Mouse (Mus musculus) C2C12 (cell line): Measurements from ENCODE around the gene Snx8. TPM values are rescaled to one million over a fixed set of nuclear protein-coding genes. Genes with fewer than 3 reads are reported as not detected.

Source experiments
- H3K27me3 ChIP-seq: one replicate; pipeline ENCODE4 v1.6.1; 2011; ENCODE audit not compliant: control insufficient read depth, insufficient read depth, insufficient read length
- H3K36me3 ChIP-seq: one replicate; pipeline ENCODE4 v1.6.1; 2011; ENCODE audit not compliant: control insufficient read depth, insufficient read depth
- H3K4me3 ChIP-seq: one replicate; pipeline ENCODE4 v1.5.1; 2011; ENCODE audit warnings: mild to moderate bottlenecking, control low read depth; ENCODE audit not compliant: poor library complexity, insufficient read depth, severe bottlenecking
- H3K79me2 ChIP-seq: one replicate; pipeline ENCODE4 v1.6.1; 2011; ENCODE audit not compliant: control insufficient read depth, insufficient read depth
- H3K79me3 ChIP-seq: one replicate; pipeline ENCODE4 v1.6.1; 2011; ENCODE audit warnings: low read depth, control low read depth
- H3ac ChIP-seq: one replicate; pipeline ENCODE3; 2011; ENCODE audit warnings: low read depth; ENCODE audit not compliant: control insufficient read depth, insufficient read length
- CEBPB ChIP-seq: IDR thresholded peaks from one replicate; pipeline ENCODE4 v1.6.1; 2011; ENCODE audit warnings: low read depth, mild to moderate bottlenecking, control low read depth, moderate library complexity
- CTCF ChIP-seq: IDR thresholded peaks from one replicate; pipeline ENCODE4 v1.5.1; 2011; ENCODE audit not compliant: control insufficient read depth, insufficient read depth, insufficient read length
- FOSL1 ChIP-seq: IDR thresholded peaks from one replicate; pipeline ENCODE4 v1.8.0; 2011; ENCODE audit warnings: mild to moderate bottlenecking, low read length; ENCODE audit not compliant: poor library complexity, insufficient read depth, severe bottlenecking
- MAX ChIP-seq: IDR thresholded peaks from one replicate; pipeline ENCODE4 v1.6.1; 2011; ENCODE audit warnings: mild to moderate bottlenecking, control low read depth
- MYOD1 ChIP-seq: IDR thresholded peaks from one replicate; pipeline ENCODE4 v1.6.1; 2011; ENCODE audit warnings: low read depth; ENCODE audit not compliant: control insufficient read depth, insufficient read length
- MYOG ChIP-seq: IDR thresholded peaks from one replicate; pipeline ENCODE4 v1.6.1; 2011; ENCODE audit not compliant: control insufficient read depth, insufficient read length; ENCODE audit errors: extremely low read depth
- USF1 ChIP-seq: IDR thresholded peaks from one replicate; pipeline ENCODE4 v1.6.1; 2011; ENCODE audit warnings: low read depth, mild to moderate bottlenecking, control low read depth, moderate library complexity
- polyA plus RNA-seq: library from polyadenylated mRNA; unstranded; fragments of >200 nt; fragmentation: generic; extraction: Trizol; gene quantifications from one replicate; pipeline ENCODE4 v1.2.1, GENCODE M21; 2012; ENCODE audit warnings: missing spikeins

Gene Snx8
- polyA plus RNA-seq, 1 experiment: 37.1 TPM

GRCm38 (mm10) chr5:140405126-140405525, 16.1 kb upstream of the Snx8 start:
- no peaks in the 10 kb centered on the region for H3K79me3 ChIP-seq
- peaks cover 9% of the 10 kb centered on the region for H3K27me3 ChIP-seq
- H3K4me3 ChIP-seq: no peak overlapping the region
- no peaks in the 10 kb centered on the region for H3K79me2 ChIP-seq
- TF ChIP-seq MYOG: no peak
- TF ChIP-seq FOSL1: no peak
- no peak for TF ChIP-seq CTCF
- TF ChIP-seq CEBPB: no peak
- no peak for TF ChIP-seq MYOD1
- TF ChIP-seq USF1: no peak
- TF ChIP-seq MAX: no peak
- no peaks in the 10 kb centered on the region for H3K36me3 ChIP-seq
- H3ac ChIP-seq: no peak overlapping the region

DNA sequence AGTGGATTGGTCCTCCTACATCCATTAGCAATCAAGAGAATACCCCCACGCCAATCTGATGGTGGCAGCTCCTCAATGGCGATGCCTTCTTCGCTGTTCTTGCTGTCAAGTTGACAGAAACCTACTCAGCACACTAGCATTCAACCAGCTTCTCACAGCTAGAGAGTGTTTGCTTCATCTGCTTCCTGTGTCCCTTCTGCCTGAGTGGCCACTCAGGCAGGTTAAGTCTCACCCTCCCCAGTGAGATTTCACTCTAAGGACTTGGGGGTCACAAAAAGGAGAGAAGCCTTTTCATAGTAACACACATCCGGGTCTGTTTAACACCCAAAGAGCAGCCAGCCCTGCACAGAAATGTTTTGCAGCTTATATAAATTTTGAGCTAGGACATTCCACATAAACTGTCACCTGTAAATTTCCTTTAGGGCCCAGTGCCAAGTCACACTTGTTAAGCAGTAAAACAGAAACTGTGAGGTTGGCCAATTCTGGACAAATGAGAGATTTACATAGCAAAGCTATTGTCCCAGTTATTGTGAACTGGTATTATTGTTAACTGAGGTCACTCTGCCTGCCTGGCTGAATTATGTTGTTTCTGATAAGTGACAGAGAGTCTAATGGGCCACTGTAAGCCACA, 13.7 kb upstream of the Snx8 start:
- Histone ChIP-seq H3K4me3 (no peak overlapping the region), H3K36me3 (no peaks in the 10 kb centered on the region), H3ac (no peak overlapping the region), H3K27me3 (peaks cover 14% of the 10 kb centered on the region), H3K79me2 (no peaks in the 10 kb centered on the region), H3K79me3 (no peaks in the 10 kb centered on the region)
- TF ChIP-seq CEBPB (no peak), MYOG (no peak), CTCF (no peak), FOSL1 (no peak), USF1 (no peak), MAX (no peak), MYOD1 (no peak)

DNA sequence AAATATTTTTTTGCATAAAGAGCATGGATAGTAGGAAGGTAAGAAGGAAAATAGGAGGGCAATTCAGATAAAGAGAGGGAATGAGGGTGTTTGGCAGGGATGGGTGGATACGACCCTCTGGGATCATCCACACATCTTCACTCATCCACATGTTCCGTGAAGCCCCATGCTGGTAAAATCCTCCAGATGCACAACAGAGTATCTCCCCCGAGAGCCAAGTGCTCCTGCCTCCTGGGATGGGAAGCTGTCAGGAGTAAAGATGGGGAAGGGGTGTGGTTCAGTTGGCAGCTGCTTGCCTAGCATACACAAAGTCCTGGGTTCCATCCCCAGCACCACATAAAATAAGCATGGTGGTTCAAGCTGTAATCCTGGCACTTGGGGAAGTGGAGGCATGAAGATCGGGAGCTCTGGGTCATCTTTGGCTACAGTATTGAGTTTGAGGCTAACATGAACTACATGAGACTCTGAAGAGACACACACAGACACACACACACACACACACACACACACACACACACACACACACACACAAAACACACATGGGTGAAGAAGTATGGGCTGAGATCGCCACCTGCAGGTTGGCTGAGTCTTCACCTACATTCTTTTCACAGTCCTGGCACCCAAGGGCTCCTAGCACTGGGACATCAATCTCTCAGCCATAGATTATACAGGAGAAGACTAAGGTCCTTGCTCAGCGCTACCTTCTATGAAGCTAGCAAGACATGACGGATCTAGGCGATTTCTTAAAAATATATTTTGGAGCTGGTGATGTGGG, 7.3 kb upstream of the Snx8 start:
- TF ChIP-seq FOSL1 (no peak), CTCF (peak; percentile 49)
- no peaks in the 10 kb centered on the region for H3K79me2 ChIP-seq

GRCm38 (mm10) chr5:140392701-140393100, 3.6 kb upstream of the Snx8 start:
- no peak overlapping the region for H3K4me3 ChIP-seq
- TF ChIP-seq MYOD1 (no peak), CEBPB (no peak), FOSL1 (no peak), MAX (no peak), USF1 (no peak), CTCF (no peak), MYOG (no peak)

More for the DNA sequence above, 7.3 kb upstream of the Snx8 start:
- H3K4me3 ChIP-seq: no peak overlapping the region
- H3ac ChIP-seq: no peak overlapping the region
- peaks cover 8% of the 10 kb centered on the region for H3K27me3 ChIP-seq
- no peaks in the 10 kb centered on the region for H3K79me3 ChIP-seq
- no peaks in the 10 kb centered on the region for H3K36me3 ChIP-seq

GRCm38 (mm10) chr5:140391981-140392380, 2.9 kb upstream of the Snx8 start:
- TF ChIP-seq USF1: no peak
- TF ChIP-seq CTCF: no peak
- TF ChIP-seq MAX: no peak
- no peak for TF ChIP-seq CEBPB
- TF ChIP-seq FOSL1: no peak
- no peak for TF ChIP-seq MYOD1
- TF ChIP-seq MYOG: no peak
- Histone ChIP-seq H3K4me3 (no peak overlapping the region), H3ac (no peak overlapping the region), H3K36me3 (no peaks in the 10 kb centered on the region), H3K79me3 (peaks cover 14% of the 10 kb centered on the region), H3K27me3 (peaks cover 3% of the 10 kb centered on the region), H3K79me2 (peaks cover 19% of the 10 kb centered on the region)

More at GRCm38 (mm10) chr5:140392701-140393100, 3.6 kb upstream of the Snx8 start:
- peaks cover 7% of the 10 kb centered on the region for H3K79me3 ChIP-seq
- no peak overlapping the region for H3ac ChIP-seq
- no peaks in the 10 kb centered on the region for H3K36me3 ChIP-seq
- H3K27me3 ChIP-seq: peaks cover 3% of the 10 kb centered on the region
- peaks cover 12% of the 10 kb centered on the region for H3K79me2 ChIP-seq

- H3K36me3 ChIP-seq: no peaks in the 10 kb centered on the region
- no peak overlapping the region for H3K4me3 ChIP-seq
- H3K79me2 ChIP-seq: peaks cover 25% of the 10 kb centered on the region
- TF ChIP-seq FOSL1 (no peak), CTCF (no peak), CEBPB (no peak), USF1 (no peak), MAX (no peak), MYOD1 (no peak), MYOG (no peak)
- peaks cover 3% of the 10 kb centered on the region for H3K27me3 ChIP-seq
- H3K79me3 ChIP-seq: peaks cover 19% of the 10 kb centered on the region
- no peak overlapping the region for H3ac ChIP-seq
Measured at GRCm38 (mm10) chr5:140391435-140391834, 2.4 kb upstream of the Snx8 start.
